Mouse (Mus musculus): Measurements from ENCODE around the gene Hlcs.

GRCm38 (mm10) chr16:94356046-94356445, 42.7 kb upstream of the Hlcs start:
- TF ChIP-seq CTCF (IDR thresholded peaks at IDR 0.05; ENCODE audit: low read depth, low read length) = no peak
- TF ChIP-seq POLR2A (IDR thresholded peaks at IDR 0.05; ENCODE audit: insufficient read depth, low read length) = no peak
- TF ChIP-seq EP300 (IDR thresholded peaks at IDR 0.05; ENCODE audit: insufficient read depth, low read depth, low read length) = no peak

Measured in ES-Bruce4 (cell line).